Mouse (Mus musculus) heart, embryonic 15.5 days (tissue): ENCODE data around the gene Pde6b. TPM values are rescaled to one million over a fixed set of nuclear protein-coding genes. Genes with fewer than 3 reads are reported as not detected.

Source experiments
- ATAC-seq: fragments of 200-750 bp; cut with Nextera tagmentation; replicated peaks from 2 replicates; pipeline ENCODE4 v1.8.0; 2017; ENCODE audit warnings: low read depth, moderate TSS enrichment; ENCODE audit not compliant: insufficient number of reproducible peaks, insufficient read depth, low FRiP score
- H3K27ac ChIP-seq: fragments of 300-500 bp; sonication (generic); 2 replicates; pipeline ENCODE4 v1.5.1; 2015; ENCODE audit warnings: mild to moderate bottlenecking, inconsistent platforms
- H3K27me3 ChIP-seq: fragments of 300-500 bp; sonication (generic); 2 replicates; pipeline ENCODE4 v1.6.1; 2015; ENCODE audit warnings: inconsistent platforms
- H3K36me3 ChIP-seq: fragments of 300-500 bp; sonication (generic); 2 replicates; pipeline ENCODE4 v1.6.1; 2015; ENCODE audit warnings: mild to moderate bottlenecking, inconsistent platforms
- H3K4me1 ChIP-seq: fragments of 300-500 bp; sonication (generic); replicated peaks from 2 replicates; pipeline ENCODE4 v1.6.1; 2015; ENCODE audit warnings: inconsistent platforms
- H3K4me2 ChIP-seq: fragments of 300-500 bp; sonication (generic); 2 replicates; pipeline ENCODE4 v1.6.1; 2015; ENCODE audit warnings: inconsistent platforms, mild to moderate bottlenecking, moderate library complexity
- H3K4me3 ChIP-seq: fragments of 300-500 bp; sonication (generic); 2 replicates; pipeline ENCODE4 v1.5.1; 2015; ENCODE audit warnings: mild to moderate bottlenecking, inconsistent platforms
- H3K9ac ChIP-seq: fragments of 300-500 bp; sonication (generic); 2 replicates; pipeline ENCODE4 v1.6.1; 2015; ENCODE audit warnings: mild to moderate bottlenecking, inconsistent platforms
- H3K9me3 ChIP-seq: fragments of 300-500 bp; sonication (generic); replicated peaks from 2 replicates; pipeline ENCODE4 v1.6.1; 2016; ENCODE audit warnings: inconsistent platforms
- WGBS: fragments of 180-500 bp; shearing (Covaris S2); methylation state at CpG from one replicate; pipeline ENCODE4 v1.1.7; 2015; ENCODE audit warnings: mixed read lengths; 5-methylcytosine and 5-hydroxymethylcytosine counted together
- polyA plus RNA-seq: library from polyadenylated mRNA; unstranded; fragments of >200 nt; fragmentation: Nextera tagmentation; extraction: Ambion mirVana; gene quantifications from 2 replicates; pipeline ENCODE4 v1.2.1, GENCODE M21; 2015

Gene Pde6b
- polyA plus RNA-seq, 1 experiment from 2014 or later: 0.20 TPM

DNA sequence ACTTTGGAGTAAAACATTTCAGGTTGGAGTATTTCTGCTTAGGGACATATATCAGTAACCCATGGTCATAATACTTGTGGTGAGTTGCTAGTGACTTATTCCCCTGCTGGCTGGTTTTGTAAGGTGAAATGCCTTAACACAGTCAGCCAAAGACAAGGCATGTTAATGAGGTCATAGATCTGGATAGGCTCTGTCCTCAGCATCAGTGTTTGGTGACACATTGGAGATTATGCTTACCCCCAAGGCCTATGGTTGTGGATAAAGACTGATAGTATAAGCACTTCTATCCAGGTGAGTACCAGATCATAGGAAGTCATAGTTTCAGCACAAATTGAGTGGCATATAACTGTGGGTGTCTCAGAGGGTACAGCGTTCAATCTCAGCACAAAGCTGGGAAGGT, 78.5 kb downstream of the Pde6b start:
- Histone ChIP-seq H3K27ac (no peak overlapping the region), H3K4me3 (no peak overlapping the region), H3K36me3 (no peaks in the 10 kb centered on the region), H3K27me3 (no peaks in the 10 kb centered on the region), H3K4me1 (peaks cover 48% of the 10 kb centered on the region), H3K4me2 (no peak overlapping the region), H3K9ac (no peak overlapping the region), H3K9me3 (no peaks in the 10 kb centered on the region)
- WGBS: 97% methylated on average over 1 of the region's 1 CpGs
- ATAC-seq: no peak

DNA sequence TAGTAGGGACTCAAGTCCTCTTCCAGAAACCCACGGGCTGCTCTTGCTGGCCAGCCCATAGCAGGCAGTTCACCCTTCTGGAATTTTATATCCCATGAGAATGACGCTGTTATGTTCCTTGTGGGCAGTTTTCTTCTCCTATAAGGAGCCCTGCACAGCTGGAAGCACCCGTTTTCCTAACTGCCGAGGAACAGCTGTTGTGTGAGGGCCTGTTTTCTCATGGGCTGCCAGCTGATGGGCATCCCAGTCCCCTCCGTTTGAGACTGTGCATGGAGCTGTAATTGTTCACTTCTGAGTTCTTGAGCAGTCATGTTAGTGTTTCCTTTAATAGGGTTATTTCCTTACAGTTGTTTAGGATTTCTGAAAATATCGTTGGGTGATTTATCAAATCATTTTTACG, 81.4 kb downstream of the Pde6b start:
- H3K27ac ChIP-seq: no peak overlapping the region
- H3K36me3 ChIP-seq: peaks cover 25% of the 10 kb centered on the region
- H3K27me3 ChIP-seq: no peaks in the 10 kb centered on the region
- WGBS: 78% methylated on average over 7 of the region's 7 CpGs
- no peak for ATAC-seq
- H3K9ac ChIP-seq: no peak overlapping the region
- H3K4me3 ChIP-seq: no peak overlapping the region
- no peaks in the 10 kb centered on the region for H3K9me3 ChIP-seq
- no peak overlapping the region for H3K4me2 ChIP-seq
- peaks cover 24% of the 10 kb centered on the region for H3K4me1 ChIP-seq

DNA sequence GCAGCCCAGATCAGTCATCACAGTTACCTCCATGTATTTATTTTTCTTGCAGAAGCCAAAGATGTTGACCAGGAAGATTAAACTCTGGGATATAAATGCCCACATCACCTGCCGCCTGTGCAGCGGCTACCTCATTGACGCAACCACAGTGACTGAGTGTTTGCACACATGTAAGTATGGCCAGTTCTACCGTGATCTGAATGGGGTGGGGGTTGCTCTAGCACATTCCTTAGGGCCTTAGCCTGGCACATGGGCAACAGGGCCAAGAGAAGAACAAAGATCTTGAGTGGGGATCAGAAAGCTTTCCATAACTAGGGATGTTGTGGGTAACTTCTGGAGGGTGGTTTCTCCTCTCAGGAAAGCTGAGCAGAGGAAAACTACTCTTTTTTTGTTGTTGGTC, 85.5 kb downstream of the Pde6b start:
- H3K4me1 ChIP-seq: peaks cover 5% of the 10 kb centered on the region; the same call in 1 of the 2 replicates
- no peak for ATAC-seq
- H3K4me2 ChIP-seq: no peak overlapping the region
- H3K27me3 ChIP-seq: no peaks in the 10 kb centered on the region
- peaks cover 64% of the 10 kb centered on the region for H3K36me3 ChIP-seq
- H3K9me3 ChIP-seq: no peaks in the 10 kb centered on the region
- H3K9ac ChIP-seq: no peak overlapping the region
- no peak overlapping the region for H3K27ac ChIP-seq
- H3K4me3 ChIP-seq: no peak overlapping the region
- WGBS: 83% methylated on average over 4 of the region's 4 CpGs

DNA sequence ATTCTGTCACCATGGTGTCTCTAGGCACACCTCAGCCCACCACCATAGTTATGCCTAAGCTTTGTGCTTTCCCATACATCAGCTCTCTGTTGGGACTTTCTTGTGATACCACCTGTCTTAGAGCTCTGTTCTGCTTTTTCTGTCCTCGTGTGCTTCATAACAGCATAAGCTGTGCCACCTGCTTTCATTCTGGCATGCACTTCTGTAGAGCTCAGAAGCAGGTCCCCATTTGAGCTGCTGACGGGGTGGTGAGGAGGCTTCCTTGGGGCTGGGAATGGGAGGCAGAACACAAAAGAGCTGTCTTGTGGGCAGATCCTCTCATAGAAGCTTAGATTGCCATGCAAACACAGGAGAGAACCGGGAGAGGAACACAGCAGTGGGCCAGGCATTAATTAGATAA, 87.8 kb downstream of the Pde6b start:
- no peaks in the 10 kb centered on the region for H3K27me3 ChIP-seq
- no peak overlapping the region for H3K4me3 ChIP-seq
- no peaks in the 10 kb centered on the region for H3K4me1 ChIP-seq
- H3K9me3 ChIP-seq: no peaks in the 10 kb centered on the region
- H3K4me2 ChIP-seq: no peak overlapping the region
- WGBS: 86% methylated on average over 3 of the region's 3 CpGs
- ATAC-seq: no peak
- peaks cover 70% of the 10 kb centered on the region for H3K36me3 ChIP-seq
- H3K9ac ChIP-seq: no peak overlapping the region
- no peak overlapping the region for H3K27ac ChIP-seq

Other genes with a start within 250 kb of the Pde6b start
- 23.9 and 24.2 TPM in 2 replicates for gene Dr1, start 119.5 kb upstream of the Pde6b start, polyA plus RNA-seq
- gene Pigg, start 75.8 kb upstream of the Pde6b start, polyA plus RNA-seq: 5.3 and 5.7 TPM in 2 replicates
- gene Gm42517, start 20.5 kb upstream of the Pde6b start, polyA plus RNA-seq: not detected in 2 replicates
- gene Atp5k, start 46.1 kb downstream of the Pde6b start, polyA plus RNA-seq: 639 and 1,118 TPM in 2 replicates
- gene Mfsd7a, start 60.5 kb downstream of the Pde6b start, polyA plus RNA-seq: 0.35 and 0.43 TPM in 2 replicates
- gene Pcgf3, start 72.8 kb downstream of the Pde6b start, polyA plus RNA-seq: 15.2 and 17.9 TPM in 2 replicates
- 0.66 and 1.9 TPM in 2 replicates for gene Cplx1, start 161.6 kb downstream of the Pde6b start, polyA plus RNA-seq
- gene Gak, start 241.4 kb downstream of the Pde6b start, polyA plus RNA-seq: 23.6 and 35.4 TPM in 2 replicates
- gene Tmem175, start 241.4 kb downstream of the Pde6b start, polyA plus RNA-seq: 14.1 and 18.9 TPM in 2 replicates